Mouse (Mus musculus): ENCODE results near the gene Kdm5a.
A peak's percentile ranks its signal among the peaks of the same experiment; 100 is the strongest.

Kdm5a gene

DNA sequence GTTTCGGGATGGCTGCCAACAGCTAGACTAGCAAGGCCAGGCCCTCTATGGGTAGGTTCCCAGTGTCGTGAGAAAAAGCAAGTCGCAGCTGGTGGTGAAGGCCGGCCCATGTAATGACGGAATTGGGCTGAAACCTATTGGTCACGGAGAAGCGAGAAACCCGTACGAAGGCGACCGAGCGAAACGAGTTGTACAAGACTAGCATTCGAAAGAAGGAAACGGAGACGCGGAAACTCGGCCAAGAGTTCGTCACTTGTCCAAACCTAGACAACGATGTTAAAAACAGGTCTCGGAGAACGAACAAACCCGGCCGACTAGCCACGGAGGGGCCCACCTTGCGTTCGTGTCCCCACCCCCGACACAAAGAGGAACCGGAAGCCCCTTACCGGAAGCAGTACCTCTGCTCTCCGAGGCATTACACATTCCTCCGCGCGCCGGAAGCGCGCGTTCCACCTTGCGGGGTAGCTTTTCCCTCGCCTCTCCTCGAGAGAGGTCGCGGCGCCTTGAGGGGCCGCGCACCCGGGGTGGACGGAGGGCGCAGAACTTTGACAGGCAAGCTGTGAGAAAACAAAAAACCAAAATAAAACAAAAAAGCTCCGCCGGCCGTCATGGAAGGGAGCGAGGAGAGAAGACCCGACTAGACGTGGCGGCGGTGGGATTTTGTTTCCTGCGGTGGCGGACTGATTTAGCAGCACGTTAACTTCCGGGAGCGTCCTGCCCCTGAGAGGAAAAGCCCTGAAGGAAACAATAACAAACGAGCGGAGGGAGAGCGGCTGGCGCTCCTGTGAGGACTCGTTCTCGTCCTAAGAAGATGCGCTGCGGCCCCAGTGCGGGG lies at the start of gene Kdm5a, which contains the start of gene Ccdc77:
Gene Kdm5a (plus strand): TSS at position 437 of the 835 bp plus-strand sequence.
Gene Ccdc77 (minus strand): TSS at position 687 of the 835 bp plus-strand sequence.
- peak; percentile 95 for DNase-seq

DNA sequence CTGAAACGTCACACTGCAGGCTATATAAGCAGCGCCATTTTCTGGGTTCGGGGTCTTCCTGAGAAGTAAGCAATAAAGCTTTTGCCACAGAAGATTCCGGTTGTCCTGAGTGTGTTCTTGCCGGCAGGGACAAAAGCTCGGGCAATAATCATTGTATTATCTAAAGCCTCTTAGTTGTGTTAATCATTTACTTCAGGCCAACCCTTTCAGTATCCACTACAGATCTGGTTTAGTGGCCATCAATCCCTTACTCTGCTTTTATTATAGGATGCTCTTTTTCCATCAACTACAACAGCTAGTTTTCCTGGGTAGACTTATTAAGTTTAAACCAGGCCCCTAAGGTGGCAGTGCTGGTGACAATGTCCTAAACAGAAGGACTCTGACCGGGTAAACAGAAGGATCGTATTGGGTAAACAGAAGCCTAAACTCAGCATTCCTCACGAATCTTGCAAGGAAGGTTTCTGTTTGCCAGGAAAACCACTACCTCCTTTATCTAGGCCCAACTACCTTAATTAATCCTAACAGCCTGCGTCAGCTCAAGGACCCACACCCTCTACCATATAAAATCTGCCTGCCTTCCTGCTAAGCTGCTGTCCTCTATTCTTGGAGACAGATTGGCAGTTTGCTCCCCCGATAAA lies 45.5 kb upstream of the Kdm5a start:
- DNase-seq, result no peak

DNA sequence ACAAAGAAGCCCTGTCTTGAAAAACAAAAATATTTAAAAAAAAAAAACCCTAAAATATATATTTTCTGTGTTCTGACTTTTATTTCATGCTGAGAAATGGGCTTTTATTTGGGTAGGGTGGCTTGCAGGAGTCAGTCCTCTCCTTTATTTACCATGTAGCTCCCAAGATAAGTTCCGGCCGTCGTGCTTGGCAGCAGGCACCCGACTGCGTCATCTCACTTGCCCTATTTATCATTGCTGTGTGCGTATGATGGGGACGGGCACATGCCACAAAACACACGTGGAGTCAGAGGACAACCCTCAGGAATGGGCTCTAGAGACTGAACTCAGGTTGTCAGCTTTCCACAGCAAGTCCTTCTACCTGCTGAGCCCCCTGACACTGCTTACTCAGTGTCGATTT lies 44.8 kb upstream of the Kdm5a start:
- DNase-seq, result no peak

DNA sequence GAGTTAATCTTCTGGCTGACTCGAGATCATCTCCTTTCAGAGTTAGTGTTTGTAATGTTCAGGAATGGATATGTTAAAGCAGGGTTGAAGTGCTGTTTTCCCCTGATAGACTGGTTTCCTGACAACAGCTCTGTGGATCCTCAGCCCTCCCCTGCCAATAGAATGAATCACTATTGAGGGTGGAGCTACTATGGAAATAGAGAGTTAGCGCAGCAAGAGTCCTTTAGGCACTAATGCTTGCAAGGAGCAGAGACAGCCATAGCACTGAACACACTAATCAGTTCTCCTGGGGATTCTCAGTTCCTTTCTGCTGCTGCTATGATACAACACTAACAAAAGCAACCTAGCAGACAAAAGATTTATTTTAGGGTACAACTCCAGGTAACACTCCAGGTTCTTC lies 43.6 kb upstream of the Kdm5a start:
- no peak for DNase-seq

DNA sequence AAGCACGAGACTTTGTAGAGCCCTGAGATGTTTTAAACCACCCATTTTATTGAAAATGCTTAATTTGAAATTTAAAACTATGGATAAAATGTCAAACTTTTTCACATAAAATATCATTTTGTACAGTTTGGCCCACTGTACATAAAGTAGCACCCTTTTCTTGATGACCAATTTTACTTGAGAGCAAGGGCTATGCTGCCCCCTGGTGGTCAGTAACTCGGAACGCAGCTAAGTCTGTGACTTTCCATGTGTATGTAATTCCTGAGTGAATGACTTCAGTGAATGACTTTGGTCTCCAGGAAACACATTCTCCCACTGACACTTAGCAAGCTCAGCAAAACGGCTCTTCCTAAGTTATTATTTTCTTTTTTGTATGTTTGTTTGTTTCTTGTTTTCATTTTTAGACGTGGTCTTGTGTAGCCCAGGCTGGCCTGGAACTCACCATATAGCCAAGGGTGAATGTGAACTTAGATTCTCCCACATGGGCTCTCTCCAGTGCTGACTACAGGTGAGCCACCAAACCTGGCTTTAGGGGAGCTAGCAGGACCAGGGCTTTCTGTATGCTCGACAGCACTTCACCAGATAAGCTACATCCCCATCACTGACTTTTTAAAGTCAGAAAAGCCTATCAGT lies 39.5 kb upstream of the Kdm5a start:
- peak; percentile 50 to 79 for DNase-seq

DNA sequence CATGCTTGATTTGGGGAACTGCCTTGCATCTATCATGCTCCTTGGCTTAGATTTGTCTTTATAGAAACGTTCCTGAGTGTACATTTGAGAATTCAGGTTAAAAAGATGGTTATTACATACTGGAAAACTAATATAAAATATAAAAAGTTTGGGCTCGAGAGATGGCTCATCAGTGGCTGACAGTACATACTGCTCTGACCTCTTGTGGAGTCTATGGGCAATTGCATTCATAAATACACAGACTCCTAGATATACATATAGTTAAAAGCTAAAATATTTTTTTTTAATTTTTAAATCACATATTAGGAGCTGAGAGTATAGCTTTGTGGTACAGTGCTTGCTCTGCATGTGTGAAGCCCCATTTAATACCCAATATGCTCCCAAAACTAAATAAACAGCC lies 31.6 kb upstream of the Kdm5a start:
- no peak for DNase-seq

DNA sequence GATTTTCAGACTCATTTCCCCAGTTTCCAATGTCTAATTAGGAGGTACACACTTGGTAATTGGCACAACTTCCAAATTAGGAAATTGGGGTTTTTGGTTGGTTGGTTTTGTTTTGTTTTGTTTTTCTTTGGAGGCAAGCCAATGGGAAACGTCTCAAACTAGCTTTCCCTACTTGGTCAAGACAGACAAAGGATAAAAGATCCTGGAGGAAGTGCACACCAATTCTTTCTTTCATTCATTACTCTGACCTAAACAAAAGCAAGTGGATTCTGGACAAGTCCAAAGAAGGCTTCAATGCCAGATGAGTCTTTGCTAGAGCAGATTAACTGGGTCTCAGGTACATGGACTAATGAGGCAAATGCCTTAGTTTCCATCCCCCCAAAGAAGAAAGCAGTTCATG lies 19.9 kb upstream of the Kdm5a start:
- no peak for DNase-seq

DNA sequence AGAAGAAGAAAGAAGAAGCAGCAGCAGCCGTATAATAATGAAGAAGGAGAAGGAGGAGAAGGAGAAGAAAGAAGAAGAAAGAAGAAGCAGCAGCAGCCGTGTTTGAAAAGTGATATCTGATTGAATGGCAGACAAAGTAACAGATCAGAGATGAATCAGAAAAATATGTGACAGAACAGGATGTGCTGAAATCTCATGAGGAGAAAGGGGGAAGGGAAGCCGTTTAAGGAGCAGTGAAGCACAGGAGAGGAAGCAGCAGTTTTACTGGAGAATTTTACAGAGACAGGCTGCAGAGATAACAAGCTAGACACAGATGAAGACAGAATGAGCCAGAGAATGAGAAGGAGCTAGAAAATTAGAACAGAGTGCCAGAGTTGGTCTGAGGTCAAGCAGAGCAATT lies 14.9 kb upstream of the Kdm5a start:
- DNase-seq, result no peak

DNA sequence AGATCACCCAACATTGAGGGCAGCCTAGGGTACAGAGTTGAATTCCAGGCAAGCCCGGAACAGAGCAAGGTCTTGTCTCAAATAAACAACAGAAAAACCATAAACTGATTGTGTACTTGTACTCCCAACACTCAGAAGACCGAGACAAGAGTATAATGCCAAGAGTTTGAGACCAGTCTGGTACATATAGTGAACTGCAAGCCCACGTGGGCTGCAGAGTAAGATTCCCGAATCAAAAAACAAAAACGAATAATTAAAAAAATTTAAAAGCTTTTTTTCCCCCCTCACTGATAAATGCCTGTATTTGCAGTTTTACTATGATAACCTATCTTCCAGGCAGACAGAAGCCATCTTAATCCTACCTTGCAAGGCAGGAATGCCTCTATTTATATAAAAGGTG lies 7.4 kb upstream of the Kdm5a start:
- no peak for DNase-seq

DNA sequence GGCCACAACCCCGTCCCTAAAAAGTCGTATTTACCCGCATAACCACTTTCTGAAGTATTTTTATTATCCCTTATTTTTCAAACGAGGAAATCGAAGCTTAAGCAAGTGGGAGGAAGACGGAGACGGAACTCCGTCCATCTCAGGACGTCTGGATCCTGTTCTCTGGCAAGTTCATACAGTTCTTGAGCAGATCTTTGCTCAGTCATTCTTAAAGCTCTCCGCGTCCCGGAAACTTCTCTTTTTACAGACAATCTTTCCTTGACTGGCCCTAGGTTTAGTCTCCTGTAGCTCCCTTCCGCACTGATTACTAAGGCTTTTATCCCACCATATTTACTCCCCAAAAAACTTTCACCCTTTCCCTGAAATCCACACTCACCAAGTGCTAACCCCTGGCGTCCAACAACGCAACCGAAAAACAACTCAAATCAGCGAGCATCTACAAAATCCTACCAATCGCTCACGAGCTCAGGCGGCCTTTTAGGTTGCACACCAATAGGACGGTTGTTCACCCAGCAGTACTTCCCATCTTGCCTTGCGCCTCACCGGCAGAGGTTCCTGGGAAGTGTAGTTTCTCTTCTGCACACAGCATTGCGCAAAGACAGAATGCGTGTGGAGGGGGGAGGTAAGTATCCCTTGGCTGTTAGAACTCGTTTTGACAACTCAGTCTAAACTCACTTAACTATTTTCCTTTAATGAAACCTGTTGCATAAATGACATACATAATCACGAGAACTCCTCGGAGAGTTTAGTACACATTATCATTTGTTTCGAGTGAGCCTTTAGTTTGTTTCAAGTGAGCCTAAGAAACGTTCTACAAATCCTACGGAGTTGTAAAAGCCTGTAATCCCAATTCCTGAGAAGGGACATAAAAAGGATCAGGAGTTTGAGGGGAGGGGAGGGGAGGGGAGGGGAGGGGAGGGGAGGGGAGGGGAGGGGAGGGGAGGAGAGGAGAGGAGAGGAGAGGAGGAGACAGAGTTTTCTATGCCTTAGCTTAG lies 6.7 kb upstream of the Kdm5a start:
- peak; percentile 80 to 87 for DNase-seq

DNA sequence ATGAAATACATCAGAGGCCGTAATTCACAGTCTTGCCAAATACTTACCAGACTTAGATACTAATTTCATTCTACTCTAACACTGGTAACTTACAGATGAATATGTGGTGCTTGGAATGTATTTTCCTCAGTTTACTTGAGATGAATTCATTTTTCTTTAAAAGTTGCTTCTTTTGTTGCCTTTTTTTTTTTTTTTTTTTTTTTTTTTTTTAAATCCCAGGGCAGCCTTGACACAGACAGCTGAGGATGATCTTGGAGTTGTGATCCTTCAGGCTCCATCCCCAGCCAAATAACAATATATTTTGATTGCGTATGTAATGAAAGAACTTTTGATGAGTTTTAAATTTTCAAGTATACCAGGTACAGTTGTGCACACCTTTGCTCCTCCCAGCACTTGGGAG lies 1.8 kb upstream of the Kdm5a start:
- no peak for DNase-seq

DNA sequence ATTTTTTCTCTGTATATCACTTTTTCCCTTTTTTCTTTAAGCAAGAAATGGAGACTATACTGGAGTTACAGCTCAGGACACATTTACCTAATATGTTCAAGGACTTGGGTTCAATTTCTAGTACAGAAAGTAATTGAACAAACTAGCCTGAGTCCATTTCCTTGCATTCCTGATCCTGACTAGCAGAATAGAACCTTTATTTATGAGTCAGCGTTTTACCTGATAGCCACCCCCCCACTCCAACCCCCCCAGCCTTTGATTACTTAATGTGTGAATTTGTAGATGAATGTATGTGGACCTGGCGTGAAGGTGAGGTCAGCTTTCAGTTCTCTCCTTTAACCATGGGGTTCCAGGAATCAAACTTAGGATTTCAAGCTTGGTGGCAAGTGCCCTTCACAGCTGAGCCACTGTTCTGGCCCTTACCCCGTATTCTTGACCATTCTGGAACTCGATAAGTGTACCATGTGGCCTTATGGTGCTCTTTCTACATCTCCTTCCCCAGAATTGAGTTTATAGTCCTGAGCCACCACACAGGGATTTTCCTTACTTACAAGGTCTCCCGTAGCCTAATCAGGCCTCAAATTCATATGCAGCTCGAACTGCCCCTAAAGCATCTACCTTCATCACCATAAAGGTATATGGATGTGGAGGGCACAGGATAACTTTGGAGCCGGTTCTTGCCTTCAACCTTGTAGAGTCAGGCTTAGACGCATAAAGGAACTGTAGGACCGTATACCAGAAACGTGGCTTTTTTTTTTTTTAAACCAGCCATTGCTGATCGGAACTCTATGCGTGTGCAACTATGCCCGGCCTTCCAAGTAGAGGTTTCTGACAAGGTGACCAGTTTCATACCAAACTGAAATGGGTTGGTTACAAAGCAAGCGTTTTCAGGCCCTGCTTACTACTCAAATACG lies 893 bp upstream of the Kdm5a start:
- peak in 1 of 2 experiments; percentile 7 for DNase-seq

DNA sequence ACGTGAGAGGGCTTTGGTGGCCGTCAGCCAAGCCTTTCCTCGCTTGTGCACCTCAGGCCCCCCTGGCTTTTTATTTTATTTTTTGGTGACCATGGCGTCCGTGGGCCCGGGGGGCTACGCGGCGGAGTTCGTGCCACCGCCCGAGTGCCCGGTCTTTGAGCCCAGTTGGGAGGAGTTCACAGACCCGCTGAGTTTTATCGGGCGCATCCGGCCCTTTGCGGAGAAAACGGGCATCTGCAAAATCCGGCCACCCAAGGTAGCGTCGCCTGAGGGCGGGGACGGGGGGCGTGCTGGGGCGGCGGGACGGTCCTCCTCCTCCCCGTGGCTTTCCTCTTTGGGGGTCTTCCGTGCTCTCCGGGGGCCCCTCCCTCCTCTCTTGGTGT lies 590 bp downstream of the Kdm5a start:
- DNase-seq, result no peak

DNA sequence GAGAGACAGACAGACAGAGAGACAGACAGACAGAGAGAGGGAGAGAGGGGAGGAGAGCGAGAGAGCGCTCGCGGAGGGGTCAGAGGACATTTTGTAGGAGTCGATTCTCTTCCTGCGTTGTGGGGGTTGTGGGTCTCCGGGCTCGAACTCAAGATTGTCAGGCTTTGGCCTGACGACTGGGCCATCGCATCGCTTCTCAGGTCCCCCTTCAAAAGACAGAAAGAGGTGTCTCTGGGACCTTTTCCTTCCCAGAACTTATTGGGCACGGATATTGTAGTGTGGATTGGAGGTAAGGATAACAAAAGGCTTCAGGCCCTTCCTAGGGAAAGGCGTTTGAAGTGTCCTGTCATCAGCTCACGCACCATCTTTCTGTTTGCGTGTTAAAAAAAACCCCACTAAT lies 1.1 kb downstream of the Kdm5a start:
- peak in 1 of 2 experiments; percentile 8 for DNase-seq

DNA sequence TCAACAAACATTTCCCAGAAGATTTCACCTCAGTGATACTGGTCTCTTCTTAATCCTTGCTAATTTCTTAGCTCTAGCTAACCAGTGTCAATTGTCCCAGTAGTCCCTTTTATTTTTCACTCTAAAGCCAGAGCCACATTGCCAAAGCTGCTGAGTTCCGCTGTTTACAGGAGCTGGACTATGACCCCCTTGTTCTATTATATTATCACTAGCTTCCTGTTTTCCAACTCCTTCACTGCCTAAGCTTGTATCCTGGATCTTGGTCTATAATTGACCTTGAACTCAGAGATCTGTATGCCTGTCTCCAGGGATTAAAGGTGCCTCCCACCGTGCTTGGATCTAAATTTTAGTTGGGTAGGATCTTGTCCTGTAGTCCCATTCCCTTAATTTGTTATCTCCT lies 12.8 kb downstream of the Kdm5a start:
- DNase-seq, result no peak

DNA sequence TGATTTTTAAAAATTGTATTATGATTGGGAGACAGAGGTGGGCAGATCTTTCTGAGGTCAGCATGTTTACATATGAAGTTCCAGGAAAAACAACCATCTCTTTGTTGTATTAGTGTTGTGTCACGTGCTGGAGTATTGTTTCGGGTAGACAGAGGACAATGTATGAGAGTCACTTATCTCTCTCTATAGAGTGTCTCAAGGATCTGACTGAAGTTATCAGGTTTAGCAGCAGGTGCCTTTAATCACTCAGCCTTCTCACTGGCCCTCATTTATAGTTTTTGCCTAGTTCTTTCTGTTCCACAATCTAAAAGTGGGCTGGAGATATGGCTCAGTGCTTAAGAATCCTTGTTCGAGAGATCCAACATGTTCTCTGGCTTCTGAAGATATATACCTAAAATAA lies 26.1 kb downstream of the Kdm5a start:
- no peak for DNase-seq

DNA sequence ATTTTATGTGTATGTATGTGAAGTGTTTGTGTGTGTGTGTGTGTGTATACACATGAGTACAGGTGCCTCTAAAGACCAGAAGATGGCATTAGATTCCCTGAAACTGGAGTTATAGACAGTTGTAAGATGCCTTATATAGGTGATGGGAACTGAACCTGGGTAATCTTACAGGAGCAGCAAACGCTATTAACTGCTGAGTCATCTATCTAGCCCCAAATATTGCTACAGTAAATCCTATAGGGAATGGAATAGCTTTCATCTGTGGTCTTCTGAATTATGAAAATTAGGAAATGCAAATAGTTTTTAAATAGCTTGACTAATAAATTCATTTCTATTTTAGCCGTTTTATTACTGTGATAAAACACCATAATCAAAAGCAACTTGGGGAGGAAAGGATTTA lies 28.9 kb downstream of the Kdm5a start:
- DNase-seq, result no peak

DNA sequence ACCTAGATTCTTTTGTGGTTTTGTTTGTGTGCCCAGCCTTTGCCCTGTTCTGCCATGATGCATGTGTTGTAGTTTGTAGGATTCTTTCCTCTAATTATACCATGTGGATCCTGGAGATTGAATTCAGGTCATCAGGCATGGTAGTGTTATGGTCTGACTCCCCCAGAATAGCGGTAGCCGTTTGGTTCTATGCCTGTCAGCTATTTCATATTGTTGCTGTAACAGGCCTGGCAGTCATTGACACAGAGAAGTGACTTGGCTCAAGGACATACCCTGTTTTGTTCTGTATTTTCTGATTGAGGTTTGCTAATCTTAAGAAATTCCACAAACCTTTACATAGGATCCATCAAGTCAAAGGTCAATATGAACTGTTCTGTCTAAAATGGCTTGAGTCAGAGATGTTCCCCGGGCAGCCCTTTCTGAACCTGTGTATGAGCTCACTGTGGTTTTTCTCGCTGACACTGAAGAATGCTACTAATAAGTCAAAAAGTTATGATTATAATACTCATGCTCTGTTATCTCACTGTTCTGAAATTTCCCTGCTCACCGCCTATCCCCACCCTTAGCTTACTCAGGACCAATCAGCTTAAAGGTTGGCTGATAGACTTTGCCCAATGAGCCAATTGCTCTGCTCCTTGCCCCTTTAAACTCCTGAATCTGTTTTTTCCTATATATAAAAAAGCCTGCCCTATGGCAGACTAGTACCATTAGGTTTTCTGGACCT lies 31.9 kb downstream of the Kdm5a start:
- no peak for DNase-seq

DNA sequence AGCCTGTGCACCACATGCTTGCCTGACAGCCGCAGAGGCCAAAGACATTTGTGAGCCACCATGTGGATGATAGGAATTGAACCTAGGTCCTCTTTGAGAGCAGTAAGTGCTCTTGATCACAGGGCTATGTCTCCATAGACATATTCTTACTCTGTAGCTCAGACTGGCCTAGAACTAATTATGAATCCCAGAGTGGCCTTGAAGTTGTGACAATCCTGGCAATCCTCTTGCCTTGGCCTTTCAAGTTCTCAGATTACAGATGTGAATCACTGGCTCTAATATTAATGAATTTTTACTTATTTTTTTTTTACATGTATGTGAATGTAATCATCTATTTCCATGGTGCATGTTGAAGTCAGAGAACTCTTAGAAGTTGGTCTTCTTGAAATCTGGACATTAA lies 40.0 kb downstream of the Kdm5a start:
- DNase-seq, result no peak

DNA sequence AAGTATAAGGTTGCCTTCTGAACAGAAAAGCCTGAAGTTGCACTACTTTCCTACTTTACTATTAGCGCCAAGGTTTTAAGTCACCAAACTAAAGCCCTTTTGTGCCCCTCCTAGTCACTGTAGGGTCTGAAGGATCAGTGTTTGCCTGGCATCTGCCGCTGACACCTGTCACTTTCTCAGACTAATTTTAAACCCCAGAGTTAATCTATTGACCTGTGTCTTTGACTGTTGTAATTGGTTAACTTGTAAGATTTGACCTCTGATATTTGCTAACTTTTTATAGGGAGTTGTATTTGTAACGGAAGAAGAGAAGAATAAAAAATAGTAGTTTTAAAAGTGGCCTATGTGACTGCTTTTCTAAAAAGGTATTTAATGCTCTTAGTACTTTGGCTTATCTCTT lies 74.2 kb downstream of the Kdm5a start:
- no peak for DNase-seq

DNA sequence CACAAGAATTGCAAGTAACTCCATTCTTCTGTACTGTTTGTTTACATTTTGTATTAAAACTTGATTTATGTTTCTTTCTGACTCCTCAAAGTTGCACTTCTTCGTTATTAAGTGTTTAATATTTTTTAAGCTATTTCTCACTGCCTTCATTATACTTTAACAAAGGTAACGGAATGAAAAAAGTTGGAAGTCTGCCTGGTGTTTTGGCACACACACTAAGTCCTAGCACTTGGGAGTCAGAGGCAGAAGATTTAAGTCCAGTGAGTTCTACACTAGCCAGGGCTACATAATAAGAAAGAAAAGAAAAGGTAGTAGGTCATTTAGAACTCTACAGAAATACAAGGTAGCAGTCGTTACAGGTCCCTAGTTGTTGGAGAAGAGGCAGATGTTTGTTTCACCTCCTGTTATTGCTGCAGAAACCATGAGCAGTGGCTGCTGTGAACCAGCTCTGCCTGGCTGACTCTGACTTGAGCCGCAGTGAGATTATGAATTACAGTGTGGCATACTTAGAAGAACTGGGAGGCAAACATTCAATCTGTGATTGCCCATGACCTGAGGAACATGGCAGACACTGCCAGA lies 78.3 kb downstream of the Kdm5a start:
- no peak for DNase-seq
